Mouse (Mus musculus) urinary bladder, postnatal 4 days (tissue): Measurements from ENCODE around the gene Tra2a.

Source experiments
- DNase-seq, 2 experiments: peaks; one replicate each; pipeline ENCODE4 v3.0.0; 2021 to 2022; ENCODE audit warnings: low spot score in 2 of 2

Gene Tra2a

GRCm38 (mm10) chr6:49236331-49236730, 27.5 kb downstream of the Tra2a start:
- peak; percentile 100 for DNase-seq

GRCm38 (mm10) chr6:49233356-49233755, 30.5 kb downstream of the Tra2a start:
- DNase-seq, result no peak

- DNase-seq, result no peak
Observed at GRCm38 (mm10) chr6:49228126-49228679, 35.6 kb downstream of the Tra2a start.

DNA sequence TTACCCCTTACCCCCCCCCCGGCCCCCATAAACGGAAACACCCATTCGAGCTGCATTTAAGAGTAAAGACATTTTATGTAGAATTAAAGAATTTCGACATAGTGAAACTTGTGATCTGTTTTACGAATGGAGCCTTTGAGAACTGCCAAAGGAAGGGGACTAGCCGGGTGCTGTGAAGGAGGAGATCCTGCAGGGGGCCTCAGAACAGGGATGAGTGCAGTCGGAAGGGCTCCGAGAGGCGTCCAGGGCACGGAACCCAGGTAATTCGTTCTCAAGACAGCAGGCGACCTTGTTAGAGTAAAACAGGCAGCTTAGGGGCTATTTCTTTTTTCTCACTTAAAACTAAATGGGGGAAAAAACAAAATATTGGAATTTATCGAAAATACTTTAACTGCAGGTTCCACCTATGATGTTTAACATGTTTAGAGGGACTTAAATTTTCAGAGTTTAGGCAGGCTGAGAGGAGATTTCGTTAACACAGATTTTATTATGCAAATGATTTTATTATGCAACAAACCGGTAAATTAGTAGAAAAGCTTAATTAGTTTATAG, 36.6 kb downstream of the Tra2a start:
- DNase-seq, result no peak

DNA sequence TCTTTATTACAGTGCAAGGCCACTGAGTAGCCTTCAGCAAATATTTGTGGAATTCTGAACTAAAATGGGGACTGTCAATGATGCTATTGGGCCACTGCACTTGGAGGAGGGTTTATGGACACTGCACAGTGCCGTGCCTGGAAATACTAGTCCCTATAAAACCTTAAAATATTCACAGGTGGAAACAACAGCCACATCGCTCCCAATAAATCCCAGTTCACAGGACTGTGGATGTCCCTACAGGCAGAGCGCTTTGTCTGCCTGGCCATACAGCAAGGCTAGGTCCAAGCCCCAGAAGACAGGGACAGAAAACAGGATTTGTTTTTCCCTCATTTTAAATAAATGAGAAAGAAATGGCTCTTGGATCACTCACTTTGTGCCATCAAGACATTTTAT, 38.1 kb downstream of the Tra2a start:
- no peak for DNase-seq

DNA sequence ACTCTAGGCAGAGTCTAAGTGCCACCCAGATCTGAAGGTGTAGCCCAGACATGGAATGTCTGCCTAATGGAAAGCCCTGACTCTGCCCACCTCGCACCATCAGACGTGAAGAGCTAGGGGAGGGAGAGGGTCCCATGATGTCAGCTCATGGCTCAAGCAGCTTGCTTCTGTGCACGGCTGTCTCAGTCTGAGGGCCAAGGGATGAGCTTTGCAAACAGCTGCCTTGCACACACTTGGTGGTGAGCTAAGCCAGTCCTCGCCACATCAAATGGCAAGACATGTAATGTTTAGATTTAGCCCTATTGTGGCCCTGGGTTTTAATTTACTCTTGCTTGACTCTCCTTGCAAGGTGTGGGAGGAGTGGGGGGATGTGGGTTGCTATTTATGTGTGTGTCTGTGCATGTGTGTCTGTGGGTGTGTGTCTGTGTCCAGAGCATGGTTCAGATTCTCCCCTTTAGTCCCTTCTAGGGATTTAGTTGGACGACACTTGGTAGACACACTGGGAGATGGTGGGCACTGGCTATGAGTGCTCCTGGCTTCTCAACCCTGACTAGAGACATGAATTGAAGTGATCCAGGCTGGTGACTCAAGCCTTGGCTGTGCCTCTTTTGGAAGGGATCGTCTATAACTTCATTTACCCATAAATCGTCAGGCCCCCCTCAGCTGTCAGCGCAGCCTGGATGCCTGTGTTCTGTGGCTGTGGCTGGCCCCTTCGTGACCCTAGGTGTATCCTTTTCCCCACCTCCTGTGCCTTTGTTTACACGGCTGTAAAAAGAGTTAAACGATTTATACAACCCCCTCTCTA, 38.7 kb downstream of the Tra2a start:
- DNase-seq, result no peak

DNA sequence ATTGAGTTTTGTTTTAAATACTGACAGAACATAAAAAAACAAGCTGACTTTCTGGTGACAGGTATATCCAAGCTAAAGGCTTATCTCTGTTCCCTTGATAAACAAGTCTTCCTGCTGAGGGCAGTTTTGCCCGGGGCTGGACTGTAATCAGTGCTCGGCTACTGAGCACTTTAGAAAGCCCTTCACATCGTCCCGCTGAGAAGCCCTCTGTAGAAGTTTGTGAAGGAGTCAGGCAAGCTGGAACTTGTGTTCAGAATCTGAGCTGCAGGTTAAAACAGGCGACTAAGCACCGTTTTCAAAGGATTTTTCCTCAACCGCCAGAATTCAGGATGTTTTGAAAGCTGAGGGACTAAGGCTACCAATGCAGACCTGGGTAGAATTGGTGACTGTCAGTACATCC, 41.9 kb downstream of the Tra2a start:
- peak in 1 of 2 experiments; percentile 42 for DNase-seq

DNA sequence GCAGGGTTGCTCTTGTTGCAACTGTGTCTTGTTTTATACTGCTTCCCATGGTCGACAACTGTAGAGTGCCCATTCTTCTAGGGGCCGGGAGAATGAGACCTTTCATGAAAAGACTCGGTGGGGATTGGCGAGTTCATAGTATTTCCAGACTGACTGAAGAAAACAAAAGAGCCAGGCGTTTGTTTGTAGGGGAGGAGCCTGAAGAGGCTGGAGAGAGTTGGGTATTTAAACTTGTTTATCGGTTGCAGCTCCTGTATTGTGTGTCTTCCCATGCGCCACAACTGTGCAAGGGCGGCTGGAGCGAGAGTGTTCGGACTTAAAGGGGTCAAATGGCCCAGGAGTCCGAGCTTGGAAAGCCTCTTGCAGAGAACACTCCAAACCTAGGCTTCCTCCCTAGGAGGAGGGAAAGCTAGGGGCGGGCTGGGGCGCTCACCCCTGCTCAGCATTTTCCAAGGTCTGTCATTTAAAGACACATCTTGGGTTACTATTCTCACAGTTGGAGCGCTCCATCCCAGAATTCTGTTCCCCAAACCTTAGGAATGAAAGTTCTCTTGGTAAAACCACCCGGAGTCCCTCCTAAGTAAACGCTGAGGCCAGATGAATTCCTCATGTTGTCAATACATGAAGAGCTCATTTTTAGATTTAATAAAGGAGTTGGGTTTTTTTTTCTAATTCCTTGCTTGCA, 43.8 kb downstream of the Tra2a start:
- no peak for DNase-seq

DNA sequence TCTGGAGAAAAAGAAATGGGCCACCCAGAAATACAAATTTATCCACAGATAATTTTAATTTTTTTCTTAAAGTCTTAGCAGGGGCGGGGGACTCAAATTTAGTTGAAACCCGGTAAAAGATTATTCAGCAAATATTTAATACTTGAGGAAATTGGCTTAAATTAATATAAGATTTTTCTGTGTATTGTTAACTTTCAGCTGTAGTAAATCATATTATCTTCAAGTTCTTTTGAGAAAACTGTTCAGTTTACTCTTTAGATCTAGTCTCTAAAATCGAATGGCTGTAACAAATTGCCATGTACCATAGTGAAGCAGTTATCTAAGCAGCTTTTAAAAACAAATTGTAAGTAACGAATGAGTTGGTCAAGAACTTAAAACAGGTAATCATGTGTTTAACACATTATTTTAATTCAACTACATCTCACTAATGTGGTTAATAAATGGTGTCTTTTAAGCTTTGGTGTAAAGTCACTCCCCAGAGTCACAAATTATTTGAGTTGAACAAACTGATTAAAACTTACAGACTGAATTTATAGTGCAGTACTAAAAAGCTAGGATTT, 44.8 kb downstream of the Tra2a start:
- no peak for DNase-seq

DNA sequence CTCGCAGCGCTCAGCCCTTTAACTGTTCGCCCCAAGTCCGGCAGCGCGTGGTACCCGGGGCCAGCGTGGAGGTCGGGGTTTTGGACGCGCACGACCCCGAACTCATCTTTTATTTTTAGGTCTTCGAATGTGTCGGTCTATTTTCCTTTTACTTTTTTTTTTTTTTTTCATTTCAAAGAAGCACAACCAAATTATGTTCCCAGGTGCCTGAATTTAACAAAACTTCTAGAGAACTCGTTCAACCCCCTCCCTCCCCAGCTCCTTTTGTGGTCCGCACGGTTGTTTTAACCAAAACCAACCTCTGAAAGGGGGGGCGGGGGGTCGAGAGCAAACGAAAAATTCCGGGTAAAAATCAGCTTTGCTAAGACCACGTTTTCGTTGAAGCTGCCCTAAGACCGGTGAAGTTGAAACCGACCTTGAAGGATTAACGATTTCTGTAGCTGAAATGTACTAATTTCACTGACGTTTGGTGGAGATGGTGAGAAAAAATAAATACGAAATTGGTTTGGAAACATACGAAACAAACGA, 45.5 kb downstream of the Tra2a start:
- no peak for DNase-seq

GRCm38 (mm10) chr6:49217581-49218274, 46.1 kb downstream of the Tra2a start:
- DNase-seq, result peak; percentile 87 to 93

DNA sequence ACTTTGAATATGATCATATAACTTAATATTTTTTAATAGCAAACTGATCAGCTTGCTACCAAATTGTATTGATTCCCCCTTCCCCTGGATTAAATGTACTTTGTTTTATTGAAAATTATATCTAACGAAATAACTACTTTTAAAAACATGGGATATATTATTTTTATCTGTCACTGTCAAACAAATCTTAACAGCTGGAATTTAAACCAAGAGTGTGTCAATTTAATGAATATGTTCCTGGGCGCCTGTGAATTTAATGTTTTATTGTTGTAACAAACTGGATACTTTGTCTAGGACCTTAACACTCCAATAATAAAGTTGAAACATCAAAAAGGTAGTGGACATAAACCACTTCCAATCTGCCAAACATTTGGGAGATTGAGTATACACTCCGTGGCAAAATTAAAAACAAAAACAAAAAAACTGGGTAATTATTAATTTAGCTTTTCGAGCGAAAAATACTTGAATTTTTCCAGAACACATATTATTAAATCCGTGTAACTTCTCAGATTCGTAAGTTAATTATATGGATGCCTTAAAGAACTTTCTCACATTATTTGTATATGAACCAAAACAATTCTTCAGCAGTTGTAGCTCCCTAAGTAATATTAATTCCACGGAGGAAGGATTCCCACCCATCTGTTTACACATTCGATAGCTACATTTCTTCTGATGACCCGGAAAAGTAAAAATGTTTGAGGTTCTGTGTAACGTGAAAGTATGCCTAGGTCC, 46.9 kb downstream of the Tra2a start:
- no peak for DNase-seq

DNA sequence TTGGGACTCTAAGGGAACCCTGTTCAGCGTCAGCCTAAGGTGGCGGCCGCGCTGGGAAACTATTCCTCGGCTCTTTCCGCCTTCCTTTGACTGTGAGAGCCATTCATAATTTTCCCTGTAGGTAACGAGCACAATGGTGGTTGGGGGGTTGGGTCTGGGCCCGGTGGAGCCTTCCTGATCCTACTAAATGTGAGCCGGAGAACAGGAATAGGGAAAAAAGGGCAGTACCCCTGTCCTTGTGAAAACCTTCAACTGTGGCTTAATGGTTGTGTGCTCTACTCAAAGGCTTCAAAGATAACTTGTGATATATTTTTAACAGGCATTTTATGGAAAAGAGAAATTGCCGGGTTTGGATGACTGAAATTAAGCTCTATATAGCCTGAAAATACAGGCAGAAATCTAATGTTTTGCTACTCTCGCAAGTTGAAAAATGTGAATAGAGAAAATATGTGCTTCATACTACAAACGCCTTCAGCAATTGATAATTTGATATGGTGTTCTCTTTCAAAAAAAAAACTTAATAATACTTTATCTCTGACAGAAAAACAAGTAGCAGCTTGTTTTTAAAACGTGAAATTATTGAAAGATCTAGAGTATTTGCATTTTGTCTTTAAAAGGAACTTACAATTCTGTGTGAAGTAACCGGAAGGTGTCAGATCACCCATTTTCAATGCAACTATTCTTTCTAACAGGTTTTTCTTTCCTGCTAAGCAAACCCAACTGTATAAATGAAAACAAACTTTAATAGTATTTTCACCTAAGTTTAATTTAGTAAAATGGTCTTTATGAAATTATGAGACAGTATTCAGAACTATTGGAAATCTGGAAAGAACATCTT, 47.9 kb downstream of the Tra2a start:
- no peak for DNase-seq

- DNase-seq, result peak; percentile 81 to 82
Observed at GRCm38 (mm10) chr6:49214928-49215747, 48.7 kb downstream of the Tra2a start, which contains the start of gene Igf2bp3. Gene Igf2bp3 (minus strand): TSS chr6:49214957.

GRCm38 (mm10) chr6:49214086-49214927, 49.5 kb downstream of the Tra2a start:
- DNase-seq, result peak in 1 of 2 experiments; percentile 56

DNA sequence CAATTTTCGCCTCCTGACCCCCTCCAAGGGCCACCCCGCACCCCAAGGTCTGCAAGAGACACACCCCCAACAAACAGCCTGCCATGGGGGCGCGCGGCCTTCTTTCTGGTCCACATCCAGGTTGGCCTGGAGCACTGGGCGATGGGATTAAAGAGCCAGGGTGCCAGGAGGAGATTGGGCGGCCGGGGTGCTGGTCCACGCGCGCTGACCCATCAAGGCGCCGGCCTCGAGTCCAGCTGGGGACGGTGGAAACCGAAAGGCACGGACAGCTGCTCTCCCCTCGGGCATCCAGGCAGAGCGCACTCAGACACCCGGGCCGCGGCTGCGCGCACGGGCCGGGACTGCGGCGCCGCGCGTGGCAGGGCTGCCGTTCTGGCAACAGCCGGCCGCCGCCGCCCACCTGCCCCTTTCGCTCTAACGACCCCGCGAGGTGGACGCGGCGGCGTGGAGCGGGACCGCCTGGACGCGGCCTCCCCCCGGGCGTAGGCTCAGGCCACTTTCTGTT, 50.2 kb downstream of the Tra2a start:
- peak in 1 of 2 experiments; percentile 37 for DNase-seq

DNA sequence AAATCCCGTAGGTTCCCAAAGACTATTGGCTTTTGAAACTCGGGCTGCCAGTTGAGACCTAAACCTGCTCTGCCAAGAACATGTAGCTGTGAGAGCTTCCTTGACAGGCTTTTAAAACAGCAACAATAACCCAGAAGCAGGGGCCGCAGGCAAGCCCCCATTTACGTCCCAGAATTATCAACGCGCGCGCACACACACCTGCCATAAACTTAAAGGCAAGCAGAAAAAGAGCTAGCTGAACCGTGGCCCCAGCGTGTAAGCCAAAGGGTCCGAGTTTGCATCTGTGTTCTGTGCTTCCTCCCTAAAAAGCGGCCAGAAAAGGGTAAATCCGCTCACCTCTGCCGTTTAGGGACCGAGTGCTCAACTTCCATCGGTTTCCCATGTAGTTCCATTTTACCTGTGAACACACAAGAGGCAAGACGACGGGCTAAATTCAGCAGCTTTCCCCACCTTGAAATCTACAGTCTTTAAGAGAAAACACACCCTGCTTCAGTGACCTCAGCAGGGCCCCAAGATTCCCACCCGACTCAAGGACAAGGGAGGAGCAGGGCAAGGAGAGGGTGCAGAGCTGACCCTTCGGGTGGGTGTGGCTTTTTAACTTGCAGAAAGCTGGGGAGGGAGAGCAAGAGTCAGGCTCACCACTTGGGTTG, 50.8 kb downstream of the Tra2a start:
- DNase-seq, result no peak
